Mouse (Mus musculus) inflammation-experienced regulatory T-cells, adult 6 months (primary cell): ENCODE measurements at regions not wholly inside any gene's neighbourhood (a gene's known extent, or its start where the extent isn't known, plus 50 kb on each side); places are given as distances from the start of the nearest gene placed in this dataset.
"Not testable (repeated sequence)": the region's sequence is repeated elsewhere in the genome, so short reads cannot be mapped to it uniquely, and the experiment has no call there.

Experiments
- ATAC-seq: one replicate; pipeline ENCODE4 v1.8.0; 2017

- no peak for ATAC-seq
Observed at GRCm38 (mm10) chr16:55758707-55759067, 80.0 kb downstream of the Nfkbiz start.

DNA sequence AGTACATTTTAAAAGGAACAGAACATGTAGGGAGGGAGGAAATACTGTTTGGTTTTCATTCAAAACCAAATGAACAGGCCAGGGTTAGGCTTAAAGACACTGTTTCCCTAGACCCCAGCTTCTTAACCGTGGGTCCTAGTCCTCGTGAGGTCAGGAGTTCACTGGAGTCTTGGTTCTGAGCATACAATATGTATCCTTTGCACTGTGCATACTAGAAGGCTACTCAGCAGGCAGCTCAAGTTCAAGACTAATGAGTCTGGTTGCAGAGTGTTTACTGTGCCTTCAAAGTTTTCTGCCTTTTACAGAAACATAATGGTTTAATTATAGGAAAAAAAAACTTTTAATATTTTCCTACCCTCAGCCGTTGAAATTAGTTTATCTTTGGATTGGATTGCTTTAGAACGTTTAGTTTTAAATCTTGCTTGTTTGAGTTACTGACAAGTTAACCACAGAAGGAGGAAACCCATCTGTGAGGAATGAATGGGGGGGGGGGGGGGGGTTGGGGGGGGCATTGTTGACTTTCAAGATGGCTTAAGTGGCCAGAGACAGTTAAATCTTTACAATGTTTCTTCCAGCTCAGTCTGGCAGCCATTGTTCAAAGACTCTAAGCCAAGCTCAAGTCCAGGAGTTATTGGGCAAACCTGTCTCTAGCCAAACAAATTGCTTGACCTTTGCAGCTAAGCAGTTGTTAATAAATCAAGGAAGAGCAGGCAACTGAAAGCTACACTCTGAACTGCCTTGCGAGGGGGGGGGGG is 80.6 kb downstream of the Nfkbiz start:
- no peak for ATAC-seq

GRCm38 (mm10) chr16:55757422-55757815 is 81.3 kb downstream of the Nfkbiz start:
- ATAC-seq, result not testable (repeated sequence)

GRCm38 (mm10) chr16:55756764-55757421 is 81.8 kb downstream of the Nfkbiz start:
- peak; percentile 35 for ATAC-seq

DNA sequence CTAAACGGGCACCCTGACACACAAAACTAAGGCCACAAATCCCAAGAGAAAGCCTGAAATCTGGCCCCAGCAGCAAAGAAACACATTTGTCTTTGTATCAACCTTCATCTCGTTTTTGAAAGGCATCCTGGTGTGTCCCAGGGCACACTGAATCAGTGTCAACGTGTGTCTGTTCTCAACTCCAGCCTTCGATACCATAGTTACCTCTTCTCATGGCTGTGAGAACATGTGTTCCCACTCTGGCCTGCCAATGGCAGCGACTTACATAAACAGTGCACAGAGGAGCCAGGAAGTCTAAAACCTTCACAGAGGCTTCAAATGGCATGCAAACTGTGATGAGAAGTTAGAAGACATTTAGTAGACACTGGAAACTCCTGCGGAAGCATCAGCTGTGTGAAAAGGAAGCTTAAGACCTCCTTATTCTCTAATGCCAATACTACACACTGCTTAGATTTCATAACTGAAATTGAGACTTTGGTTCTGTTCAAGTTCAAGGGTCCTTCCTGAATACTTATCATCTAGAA is 83.3 kb downstream of the Nfkbiz start:
- no peak for ATAC-seq

DNA sequence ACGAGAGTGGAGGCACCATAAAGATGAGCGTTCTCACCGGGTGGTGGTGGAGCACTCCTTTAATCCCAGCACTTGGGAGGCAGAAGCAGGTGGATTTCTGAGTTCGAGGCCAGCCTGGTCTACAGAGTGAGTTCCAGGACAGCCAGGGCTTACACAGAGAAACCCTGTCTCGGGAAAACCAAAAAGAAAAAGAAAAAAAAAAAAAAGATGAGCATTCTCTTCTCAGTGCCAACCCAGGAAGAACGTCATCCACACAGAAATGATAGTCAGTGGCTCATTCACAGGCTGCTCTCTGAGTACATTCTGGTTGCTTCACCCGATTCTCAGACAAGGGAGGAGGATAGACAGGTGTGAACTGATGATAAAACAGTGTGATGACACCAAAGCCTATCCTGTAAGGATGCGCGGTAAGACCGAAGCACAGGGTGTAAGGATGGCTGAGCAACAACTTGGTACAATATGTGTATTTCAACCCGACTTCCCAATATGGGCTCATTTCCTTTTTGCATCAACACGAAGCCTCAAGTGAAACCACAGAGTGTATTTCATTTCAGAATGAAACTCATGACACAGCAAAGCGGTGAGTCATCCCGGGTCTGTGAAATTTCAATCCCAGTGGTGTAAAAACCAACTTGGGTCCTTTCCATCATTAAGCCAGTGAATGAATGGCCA is 84.5 kb downstream of the Nfkbiz start:
- ATAC-seq, result peak; percentile 92

DNA sequence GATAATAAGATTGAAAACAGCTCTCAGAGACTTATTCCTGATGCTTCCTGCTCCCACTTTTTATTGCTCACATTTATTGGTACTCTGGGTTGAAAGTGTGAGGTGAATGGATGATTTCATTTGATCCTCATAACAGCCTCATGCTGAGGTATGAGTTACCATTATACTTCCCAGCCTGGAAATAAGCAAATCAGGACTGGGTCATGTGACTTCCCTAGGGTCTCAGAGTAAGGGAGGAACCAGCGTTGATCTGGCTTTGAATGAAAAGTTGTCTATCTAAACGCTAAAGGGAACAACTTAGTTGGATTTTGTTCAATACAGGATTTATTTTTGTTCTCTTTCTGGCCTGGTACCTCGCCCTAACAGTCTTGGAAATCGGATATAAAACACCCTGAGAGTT is 85.3 kb downstream of the Nfkbiz start:
- ATAC-seq, result no peak

DNA sequence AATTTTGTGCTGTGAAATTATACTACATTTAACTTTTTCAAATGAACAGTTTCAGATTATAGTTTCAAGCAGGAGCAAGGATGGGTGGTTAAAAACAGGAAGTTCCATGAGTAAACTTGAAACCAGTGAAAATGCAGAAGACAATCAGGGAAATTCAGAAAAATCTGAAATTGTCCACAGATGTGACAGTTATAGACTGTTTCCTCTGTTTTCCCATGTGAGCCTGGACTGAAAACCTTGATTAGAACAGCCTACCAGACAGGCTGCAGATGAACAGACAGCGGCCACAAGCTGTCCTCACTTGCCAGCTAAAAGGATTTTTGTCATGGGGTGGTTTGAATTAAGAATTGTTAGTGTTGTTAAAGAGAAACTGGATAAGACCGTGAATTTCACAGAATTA is 91.4 kb downstream of the Nfkbiz start:
- peak; percentile 69 for ATAC-seq

DNA sequence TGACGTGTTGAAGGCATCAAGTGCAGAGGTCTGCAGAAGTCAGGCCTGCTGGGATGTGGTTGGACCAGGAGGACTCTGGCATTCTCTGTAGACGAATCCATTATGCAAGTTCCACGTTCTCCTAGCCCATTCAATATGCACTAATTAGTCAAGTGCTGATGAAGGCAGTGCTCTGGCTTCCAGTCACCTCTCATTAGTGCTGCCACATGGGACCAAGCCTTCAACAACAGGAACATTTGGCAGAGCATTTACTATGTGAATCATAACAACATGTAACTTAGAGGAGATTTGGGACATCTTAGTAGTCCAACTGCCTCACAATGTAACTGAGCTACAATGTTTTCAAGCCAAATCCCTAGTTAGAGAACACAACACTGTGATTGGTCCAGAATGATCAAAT is 92.5 kb downstream of the Nfkbiz start:
- ATAC-seq, result no peak

DNA sequence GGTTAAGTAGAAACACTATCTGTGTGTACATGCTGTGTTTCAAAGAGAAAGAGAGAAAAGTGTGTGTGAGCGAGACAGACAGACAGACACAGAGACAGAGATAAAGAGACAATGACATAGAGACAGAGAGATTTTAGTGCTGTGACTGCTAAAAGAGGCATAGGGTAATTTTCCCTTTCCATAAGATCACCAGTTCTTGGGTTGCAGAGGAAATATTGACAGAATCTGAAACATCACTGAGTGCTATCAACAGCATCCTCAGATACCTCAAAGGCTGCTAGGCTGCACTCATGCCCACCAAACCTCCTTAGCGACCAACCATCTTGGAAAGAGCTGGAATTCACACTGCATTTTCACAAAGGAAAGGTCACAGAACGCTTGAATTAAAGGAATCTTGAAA is 93.6 kb downstream of the Nfkbiz start:
- ATAC-seq, result no peak

- no peak for ATAC-seq
Observed at GRCm38 (mm10) chr16:55741099-55741863, 97.4 kb downstream of the Nfkbiz start.

DNA sequence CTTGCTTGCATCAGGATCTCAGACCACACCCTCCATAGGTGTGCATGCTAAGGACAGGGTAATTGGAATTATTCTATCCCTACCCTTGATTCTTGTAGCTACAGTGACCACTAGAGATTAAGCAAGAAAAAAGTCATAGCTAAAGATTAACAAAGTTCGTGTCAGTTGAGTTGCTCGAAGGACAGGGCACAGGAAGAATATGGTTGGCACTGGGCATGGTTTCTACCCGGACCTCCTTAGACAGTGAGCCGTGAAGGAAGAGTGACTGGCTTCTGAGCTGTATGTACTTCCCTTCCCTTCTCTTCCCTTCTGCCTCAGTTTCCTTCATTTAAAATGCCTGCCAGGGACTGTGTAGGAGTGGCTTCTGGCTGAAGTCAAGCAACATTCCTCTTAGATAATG is 100.0 kb downstream of the Nfkbiz start:
- no peak for ATAC-seq

DNA sequence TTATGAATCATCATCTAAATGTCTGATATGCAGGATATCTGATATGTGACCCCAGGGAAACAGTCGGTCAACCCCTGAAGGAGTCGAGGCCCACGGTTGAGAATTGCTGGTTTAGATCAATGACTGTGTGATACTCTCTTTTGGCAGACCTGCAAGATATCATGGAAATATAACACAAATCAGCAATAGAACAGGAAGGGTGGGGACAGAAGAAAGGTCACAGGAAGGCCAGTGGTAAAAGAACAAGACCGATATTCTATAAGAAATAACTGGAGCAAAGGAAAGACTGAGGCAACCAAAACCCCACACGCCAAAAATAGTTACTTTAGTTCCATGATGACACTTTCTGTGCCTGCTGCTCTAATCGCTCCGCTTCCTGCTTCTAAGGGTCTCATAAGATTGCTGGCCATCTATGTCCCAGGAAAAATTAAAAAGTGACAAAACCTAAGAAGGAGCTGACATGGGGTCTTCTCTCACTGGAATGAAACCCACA is 103.2 kb downstream of the Nfkbiz start:
- ATAC-seq, result peak; percentile 32

DNA sequence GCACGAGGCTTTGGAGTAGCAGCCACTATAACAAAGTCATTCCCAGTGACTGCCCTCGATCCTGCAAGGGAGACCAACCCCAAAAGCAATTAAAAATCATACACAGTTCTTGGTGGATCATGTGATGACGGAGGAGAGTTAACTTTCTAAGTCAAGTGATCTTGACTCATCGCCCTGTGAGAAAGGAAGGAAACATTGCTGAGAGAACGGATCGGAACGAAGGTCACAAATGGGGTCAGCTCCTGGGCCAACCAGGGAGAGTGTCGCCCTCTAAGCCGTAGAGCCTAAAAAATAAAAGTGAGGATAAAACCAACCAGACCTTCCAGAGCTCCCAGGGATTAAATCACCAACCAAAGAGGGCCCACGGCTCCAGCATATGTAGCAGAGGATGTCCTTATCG is 104.4 kb downstream of the Nfkbiz start:
- ATAC-seq, result peak; percentile 45

DNA sequence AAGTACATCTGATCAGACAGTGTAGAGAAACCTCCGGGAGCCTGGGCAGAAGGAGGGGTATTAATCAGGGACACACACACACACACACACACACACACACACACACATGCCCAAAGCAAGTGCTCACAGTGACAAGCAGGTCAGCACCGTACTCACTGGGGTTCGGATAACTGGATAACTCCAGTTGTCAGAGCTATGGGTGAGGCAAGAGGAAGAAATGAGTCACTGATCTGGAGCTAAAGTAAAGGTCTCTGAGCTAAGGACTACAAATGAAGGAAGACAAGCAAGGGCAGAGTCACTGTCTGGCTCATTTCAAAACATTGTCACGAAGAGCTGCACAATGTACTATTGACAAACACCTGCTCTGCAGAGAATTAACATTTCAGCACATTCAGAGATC is 104.9 kb downstream of the Nfkbiz start:
- ATAC-seq, result peak; percentile 49

- peak; percentile 13 for ATAC-seq
Observed at GRCm38 (mm10) chr16:55731003-55731402, 107.7 kb downstream of the Nfkbiz start.

- ATAC-seq, result no peak
Observed at GRCm38 (mm10) chr16:55726538-55726937, 112.2 kb downstream of the Nfkbiz start.

GRCm38 (mm10) chr16:55720430-55720829 is 118.3 kb downstream of the Nfkbiz start:
- ATAC-seq, result no peak

- ATAC-seq, result no peak
Observed at GRCm38 (mm10) chr16:55710017-55710416, 128.7 kb downstream of the Nfkbiz start.

DNA sequence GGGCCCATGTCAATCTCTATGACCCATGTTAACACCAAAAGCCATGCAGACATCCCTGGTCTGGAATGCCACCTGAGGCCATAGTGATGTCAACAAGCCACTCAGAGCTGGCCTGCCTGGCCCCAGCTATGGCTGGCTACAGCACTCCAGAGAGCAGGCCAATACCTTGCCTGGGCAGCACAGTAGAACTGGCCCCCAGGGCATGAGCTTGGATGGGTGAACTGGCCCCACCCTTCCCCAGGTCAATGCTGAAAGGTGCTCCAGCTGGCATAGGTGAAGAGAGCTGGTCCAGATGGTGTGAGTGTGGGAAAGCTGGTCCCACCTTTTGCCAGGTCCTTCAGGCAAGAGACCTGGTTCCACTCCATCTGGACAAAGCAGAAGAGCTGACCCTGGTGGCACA is 132.2 kb downstream of the Nfkbiz start:
- no peak for ATAC-seq

DNA sequence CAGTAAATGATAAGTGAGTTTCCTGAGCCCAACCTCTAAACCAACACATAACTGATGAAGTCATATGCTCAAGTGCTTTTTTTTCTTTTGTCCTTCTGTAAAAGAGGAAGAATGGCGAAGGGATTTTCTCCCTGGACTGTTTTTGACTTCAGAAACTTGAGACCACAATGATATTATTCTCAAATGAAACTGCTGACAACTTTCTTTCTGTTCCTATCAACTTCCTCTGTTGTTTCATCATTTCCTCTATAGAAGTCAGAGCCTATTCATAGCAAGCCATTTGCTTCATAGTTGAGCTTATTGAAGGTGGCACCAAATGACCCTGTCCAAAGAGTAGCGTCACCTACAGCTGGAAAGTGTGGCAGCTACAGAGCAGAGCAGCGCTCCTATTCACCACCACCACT is 140.2 kb downstream of the Nfkbiz start:
- peak; percentile 76 for ATAC-seq

DNA sequence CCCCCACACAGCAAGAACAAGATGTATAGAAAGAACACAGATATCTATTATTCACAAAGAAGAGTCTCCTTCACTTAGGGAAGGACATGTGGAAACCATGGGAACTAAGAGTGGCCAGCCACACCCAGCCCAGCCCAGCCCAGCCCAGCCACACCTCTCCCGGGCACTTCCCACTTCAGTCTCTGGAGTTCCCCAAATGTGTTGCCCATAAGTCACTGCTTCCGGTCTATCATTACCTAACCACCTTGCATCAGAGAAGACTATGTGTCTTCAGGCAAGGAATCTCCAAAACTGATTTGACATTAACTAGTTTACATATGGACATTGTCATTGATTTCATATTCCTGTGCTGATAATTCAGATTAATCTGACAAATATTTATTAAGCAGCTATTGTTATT is 147.6 kb downstream of the Nfkbiz start:
- no peak for ATAC-seq

- ATAC-seq, result no peak
Observed at GRCm38 (mm10) chr16:55663946-55664345, 174.8 kb downstream of the Nfkbiz start.
